Mouse (Mus musculus) megakaryocyte, embryonic 14.5 days (primary cell): ENCODE results near the gene Tsg101.

ENCODE experiments used
- FLI1 ChIP-seq: IDR thresholded peaks from 2 replicates; pipeline ENCODE4 v1.6.1; 2012; ENCODE audit warnings: low read length, inconsistent platforms, mixed read lengths
- GATA1 ChIP-seq: IDR thresholded peaks from 3 replicates; pipeline ENCODE4 v1.6.1; 2012; ENCODE audit warnings: mixed read lengths, low read length, inconsistent platforms, borderline replicate concordance

DNA sequence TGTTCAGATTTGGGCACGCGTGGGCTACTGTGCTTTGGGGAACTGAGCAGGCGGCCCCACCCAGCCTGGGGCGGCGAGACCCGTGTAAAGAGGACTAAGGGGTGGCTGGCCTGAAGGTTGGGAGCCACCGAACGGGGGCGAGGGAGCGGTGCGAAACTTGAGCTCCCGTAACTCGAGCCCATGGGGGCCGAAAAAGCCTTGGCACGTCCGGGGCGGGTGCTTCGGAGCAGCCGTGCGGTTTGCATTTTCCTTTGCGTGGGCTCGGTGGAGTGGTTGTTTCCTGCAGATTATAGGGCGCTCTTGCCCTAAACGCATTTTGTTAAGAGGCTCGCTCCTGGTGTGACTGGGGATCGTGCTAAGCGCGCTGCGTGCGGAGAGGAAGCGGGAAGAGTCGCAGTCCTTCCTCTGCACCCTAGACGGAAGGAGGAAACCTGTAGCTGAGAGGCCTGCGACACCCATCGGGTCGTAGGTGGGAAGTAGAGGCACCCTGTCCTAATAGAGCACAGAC, 73.7 kb downstream of the Tsg101 start:
- TF ChIP-seq GATA1 = no peak
- no peak for TF ChIP-seq FLI1
